Mouse (Mus musculus) left cerebral cortex, postnatal 10 days (tissue): ENCODE measurements around the gene Il21r. TPM values are rescaled to one million over a fixed set of nuclear protein-coding genes. Genes with fewer than 3 reads are reported as not detected.

Experiments used
- total RNA-seq, 2 experiments: library from RNA; stranded (reverse); gene quantifications; 2 replicates each; pipeline ENCODE4 v1.2.3; 2021

Il21r gene
- total RNA-seq, 2 experiments from 2014 or later = 0.90 to 1.0 TPM

Other genes with a start within 250 kb of the Il21r start
- 1 to 10 TPM; 3.4 to 4.1 TPM for gene Kdm8, start 158.8 kb upstream of the Il21r start, total RNA-seq
- gene Nsmce1, start 111.8 kb upstream of the Il21r start, total RNA-seq = 10 to 100 TPM; 21.4 to 23.3 TPM
- 1 to 10 TPM; 5.9 TPM for gene Il4ra, start 51.3 kb upstream of the Il21r start, total RNA-seq
- gene Gtf3c1, start 104.4 kb downstream of the Il21r start, total RNA-seq = 10 to 100 TPM; 84.7 to 85.4 TPM
- gene D430042O09Rik, start 104.5 kb downstream of the Il21r start, total RNA-seq = 10 to 100 TPM; 23.0 to 26.8 TPM